Mouse (Mus musculus): ENCODE measurements at regions not wholly inside any gene's neighbourhood (a gene's known extent, or its start where the extent isn't known, plus 50 kb on each side); places are given as distances from the start of the nearest gene placed in this dataset.

DNA sequence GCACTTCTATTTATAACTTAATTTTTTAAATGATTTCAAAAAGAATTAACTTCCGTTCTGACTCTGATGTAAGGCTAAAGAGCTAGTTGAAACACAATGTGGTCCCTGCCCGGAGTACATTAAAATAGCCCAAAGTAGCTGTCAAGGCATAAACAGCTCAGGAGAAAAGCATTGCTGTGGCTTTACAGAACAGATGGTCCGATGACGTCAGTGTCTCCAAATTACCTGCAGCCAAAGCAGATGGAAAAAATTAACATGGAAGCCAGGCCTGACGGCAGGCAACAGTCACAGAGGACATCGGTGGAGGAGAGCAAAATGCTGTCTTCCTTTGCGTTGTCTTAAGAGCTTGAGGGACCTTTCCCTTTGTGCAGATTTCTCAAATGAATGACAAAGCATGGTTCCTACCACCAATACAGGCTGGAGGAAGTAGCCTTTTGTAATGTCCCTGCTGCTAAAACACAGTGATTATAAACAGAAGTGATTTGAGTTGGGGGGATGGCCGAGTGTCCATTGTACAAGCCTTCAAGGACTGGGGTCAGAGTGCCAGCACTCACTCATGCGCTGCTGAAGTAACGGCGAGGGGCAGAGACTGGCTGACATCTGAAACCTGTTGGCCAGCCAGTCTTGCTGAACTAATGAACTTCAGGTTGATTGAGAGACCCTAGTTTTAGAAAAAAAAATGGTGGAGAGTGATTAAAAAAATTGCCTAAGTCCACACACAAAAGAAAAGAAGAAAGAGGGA is 101.8 kb upstream of the Plcl2 start:
- Histone ChIP-seq H3K9ac (ENCODE audit: low read length) (no peak overlapping the region), H3K27me3 (ENCODE audit: control insufficient read depth, insufficient read depth, low read length) (no peaks in the 10 kb centered on the region), H3K4me1 (ENCODE audit: control insufficient read depth in 2 of 2, insufficient read depth in 2 of 2, low read length in 2 of 2) (no peaks in the 10 kb centered on the region), H3K4me2 (ENCODE audit: low read length) (no peak overlapping the region), H3K36me3 (ENCODE audit: control insufficient read depth, insufficient read depth, low read length) (no peaks in the 10 kb centered on the region), H3K4me3 (ENCODE audit: control insufficient read depth in 1 of 2, insufficient read depth in 1 of 2, low read depth in 1 of 2, low read length in 2 of 2) (no peak overlapping the region), H3K27ac (replicated peaks in 1 of 2; ENCODE audit: control insufficient read depth in 1 of 2, insufficient read depth in 1 of 2, low read depth in 2 of 2, low read length in 2 of 2) (no peak overlapping the region), H3K9me3 (ENCODE audit: control insufficient read depth, low read length) (no peaks in the 10 kb centered on the region)
- 67% methylated on average over 11 of the region's 11 CpGs for WGBS
- ATAC-seq (ENCODE audit: insufficient number of reproducible peaks, insufficient read depth, low FRiP score, low read depth): no peak

- H3K4me2 ChIP-seq (ENCODE audit: low read length): no peak overlapping the region
- no peak overlapping the region for H3K9ac ChIP-seq (ENCODE audit: low read length)
- H3K27me3 ChIP-seq (ENCODE audit: control insufficient read depth, insufficient read depth, low read length): no peaks in the 10 kb centered on the region
- no peak for ATAC-seq (ENCODE audit: insufficient number of reproducible peaks, insufficient read depth, low FRiP score, low read depth)
- no peaks in the 10 kb centered on the region for H3K4me1 ChIP-seq (ENCODE audit: control insufficient read depth in 2 of 2, insufficient read depth in 2 of 2, low read length in 2 of 2)
- no peak overlapping the region for H3K27ac ChIP-seq (replicated peaks in 1 of 2; ENCODE audit: control insufficient read depth in 1 of 2, insufficient read depth in 1 of 2, low read depth in 2 of 2, low read length in 2 of 2)
- WGBS: 84% methylated on average over 10 of the region's 10 CpGs
- no peak overlapping the region for H3K4me3 ChIP-seq (ENCODE audit: control insufficient read depth in 1 of 2, insufficient read depth in 1 of 2, low read depth in 1 of 2, low read length in 2 of 2)
- no peaks in the 10 kb centered on the region for H3K9me3 ChIP-seq (ENCODE audit: control insufficient read depth, low read length)
- no peaks in the 10 kb centered on the region for H3K36me3 ChIP-seq (ENCODE audit: control insufficient read depth, insufficient read depth, low read length)
Measured at GRCm38 (mm10) chr17:50408581-50408980, 100.6 kb upstream of the Plcl2 start.

GRCm38 (mm10) chr17:50409271-50409670 is 99.9 kb upstream of the Plcl2 start:
- Histone ChIP-seq H3K4me1 (ENCODE audit: control insufficient read depth in 2 of 2, insufficient read depth in 2 of 2, low read length in 2 of 2) (no peaks in the 10 kb centered on the region), H3K4me2 (ENCODE audit: low read length) (no peak overlapping the region), H3K9me3 (ENCODE audit: control insufficient read depth, low read length) (no peaks in the 10 kb centered on the region), H3K36me3 (ENCODE audit: control insufficient read depth, insufficient read depth, low read length) (no peaks in the 10 kb centered on the region), H3K9ac (ENCODE audit: low read length) (no peak overlapping the region), H3K27ac (replicated peaks in 1 of 2; ENCODE audit: control insufficient read depth in 1 of 2, insufficient read depth in 1 of 2, low read depth in 2 of 2, low read length in 2 of 2) (no peak overlapping the region), H3K27me3 (ENCODE audit: control insufficient read depth, insufficient read depth, low read length) (no peaks in the 10 kb centered on the region), H3K4me3 (ENCODE audit: control insufficient read depth in 1 of 2, insufficient read depth in 1 of 2, low read depth in 1 of 2, low read length in 2 of 2) (no peak overlapping the region)
- ATAC-seq (ENCODE audit: insufficient number of reproducible peaks, insufficient read depth, low FRiP score, low read depth): no peak
- 87% methylated on average over 3 of the region's 3 CpGs for WGBS

DNA sequence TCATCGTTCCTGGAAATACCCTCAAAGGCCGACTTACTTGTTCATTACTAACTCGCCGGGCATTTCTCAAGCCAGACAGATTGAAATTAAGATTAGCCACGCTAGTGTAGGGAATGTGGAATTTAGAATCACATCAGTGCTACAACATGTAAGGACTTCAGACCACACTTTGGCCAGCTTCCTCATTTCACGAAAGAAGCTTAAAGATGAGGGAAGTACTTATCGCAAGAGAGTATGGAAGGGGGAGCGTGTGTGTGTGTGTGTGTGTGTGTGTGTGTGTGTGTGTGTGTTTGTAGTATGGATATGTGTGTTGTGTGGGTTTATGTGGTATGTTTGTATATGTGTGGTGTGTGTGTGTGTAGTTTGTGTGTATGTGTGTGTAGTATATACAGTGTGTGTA is 99.3 kb upstream of the Plcl2 start:
- ATAC-seq (ENCODE audit: insufficient number of reproducible peaks, insufficient read depth, low FRiP score, low read depth): no peak
- Histone ChIP-seq H3K27ac (replicated peaks in 1 of 2; ENCODE audit: control insufficient read depth in 1 of 2, insufficient read depth in 1 of 2, low read depth in 2 of 2, low read length in 2 of 2) (no peak overlapping the region), H3K36me3 (ENCODE audit: control insufficient read depth, insufficient read depth, low read length) (no peaks in the 10 kb centered on the region), H3K4me1 (ENCODE audit: control insufficient read depth in 2 of 2, insufficient read depth in 2 of 2, low read length in 2 of 2) (no peaks in the 10 kb centered on the region), H3K4me3 (ENCODE audit: control insufficient read depth in 1 of 2, insufficient read depth in 1 of 2, low read depth in 1 of 2, low read length in 2 of 2) (no peak overlapping the region), H3K27me3 (ENCODE audit: control insufficient read depth, insufficient read depth, low read length) (no peaks in the 10 kb centered on the region), H3K4me2 (ENCODE audit: low read length) (no peak overlapping the region), H3K9ac (ENCODE audit: low read length) (no peak overlapping the region), H3K9me3 (ENCODE audit: control insufficient read depth, low read length) (no peaks in the 10 kb centered on the region)
- WGBS: 80% methylated on average over 8 of the region's 8 CpGs

DNA sequence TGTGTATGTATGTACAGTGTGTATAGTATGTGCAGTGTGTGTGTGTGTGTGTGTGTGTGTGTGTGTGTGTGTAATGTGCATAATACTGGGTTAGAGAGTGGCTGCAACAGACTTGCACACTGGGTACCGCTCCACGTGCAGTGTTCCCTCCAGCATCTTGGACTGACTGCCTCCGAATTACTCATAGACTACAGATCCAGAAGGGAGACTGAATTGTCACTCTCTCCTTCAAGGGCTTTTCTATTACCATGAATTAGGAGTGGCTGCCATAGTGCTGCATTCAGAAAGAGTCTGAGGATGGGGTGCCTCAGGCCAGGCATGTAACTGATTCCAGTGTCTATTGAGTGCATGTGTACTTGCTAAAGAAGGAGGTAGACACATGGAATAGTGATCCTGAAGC is 98.9 kb upstream of the Plcl2 start:
- WGBS: 96% methylated on average over 3 of the region's 3 CpGs
- no peaks in the 10 kb centered on the region for H3K27me3 ChIP-seq (ENCODE audit: control insufficient read depth, insufficient read depth, low read length)
- H3K4me2 ChIP-seq (ENCODE audit: low read length): no peak overlapping the region
- no peak overlapping the region for H3K4me3 ChIP-seq (ENCODE audit: control insufficient read depth in 1 of 2, insufficient read depth in 1 of 2, low read depth in 1 of 2, low read length in 2 of 2)
- no peaks in the 10 kb centered on the region for H3K4me1 ChIP-seq (ENCODE audit: control insufficient read depth in 2 of 2, insufficient read depth in 2 of 2, low read length in 2 of 2)
- H3K27ac ChIP-seq (replicated peaks in 1 of 2; ENCODE audit: control insufficient read depth in 1 of 2, insufficient read depth in 1 of 2, low read depth in 2 of 2, low read length in 2 of 2): no peak overlapping the region
- no peak overlapping the region for H3K9ac ChIP-seq (ENCODE audit: low read length)
- ATAC-seq (ENCODE audit: insufficient number of reproducible peaks, insufficient read depth, low FRiP score, low read depth): no peak
- H3K9me3 ChIP-seq (ENCODE audit: control insufficient read depth, low read length): no peaks in the 10 kb centered on the region
- no peaks in the 10 kb centered on the region for H3K36me3 ChIP-seq (ENCODE audit: control insufficient read depth, insufficient read depth, low read length)

DNA sequence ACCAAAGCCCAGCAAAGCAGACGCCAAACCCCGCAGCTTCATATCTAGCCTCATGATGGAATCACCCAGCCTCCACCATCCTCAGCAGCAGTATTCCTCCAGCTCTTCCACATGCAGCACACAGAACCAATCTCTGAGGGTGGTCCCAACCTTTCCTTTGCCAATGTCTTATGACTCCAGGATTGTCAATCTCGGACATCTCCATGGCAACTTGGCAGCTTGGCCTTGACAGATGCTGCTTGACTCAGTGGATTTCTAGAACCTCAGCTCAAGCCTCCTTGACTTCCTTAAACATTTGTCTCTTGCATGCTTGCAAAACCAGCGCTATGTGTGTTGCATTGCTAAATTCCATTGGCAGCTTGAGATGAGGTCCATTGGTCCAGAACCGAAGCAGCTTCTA is 96.8 kb upstream of the Plcl2 start:
- Histone ChIP-seq H3K9me3 (ENCODE audit: control insufficient read depth, low read length) (no peaks in the 10 kb centered on the region), H3K4me1 (ENCODE audit: control insufficient read depth in 2 of 2, insufficient read depth in 2 of 2, low read length in 2 of 2) (no peaks in the 10 kb centered on the region), H3K9ac (ENCODE audit: low read length) (no peak overlapping the region), H3K4me3 (ENCODE audit: control insufficient read depth in 1 of 2, insufficient read depth in 1 of 2, low read depth in 1 of 2, low read length in 2 of 2) (no peak overlapping the region), H3K27me3 (ENCODE audit: control insufficient read depth, insufficient read depth, low read length) (no peaks in the 10 kb centered on the region), H3K27ac (replicated peaks in 1 of 2; ENCODE audit: control insufficient read depth in 1 of 2, insufficient read depth in 1 of 2, low read depth in 2 of 2, low read length in 2 of 2) (no peak overlapping the region), H3K36me3 (ENCODE audit: control insufficient read depth, insufficient read depth, low read length) (no peaks in the 10 kb centered on the region), H3K4me2 (ENCODE audit: low read length) (no peak overlapping the region)
- 86% methylated on average over 5 of the region's 5 CpGs for whole genome bisulfite sequencing
- no peak for ATAC-seq (ENCODE audit: insufficient number of reproducible peaks, insufficient read depth, low FRiP score, low read depth)

- no peaks in the 10 kb centered on the region for H3K4me1 ChIP-seq (ENCODE audit: control insufficient read depth in 2 of 2, insufficient read depth in 2 of 2, low read length in 2 of 2)
- no peak overlapping the region for H3K27ac ChIP-seq (replicated peaks in 1 of 2; ENCODE audit: control insufficient read depth in 1 of 2, insufficient read depth in 1 of 2, low read depth in 2 of 2, low read length in 2 of 2)
- H3K4me2 ChIP-seq (ENCODE audit: low read length): no peak overlapping the region
- H3K4me3 ChIP-seq (ENCODE audit: control insufficient read depth in 1 of 2, insufficient read depth in 1 of 2, low read depth in 1 of 2, low read length in 2 of 2): no peak overlapping the region
- WGBS: 84% methylated on average over 5 of the region's 5 CpGs
- H3K27me3 ChIP-seq (ENCODE audit: control insufficient read depth, insufficient read depth, low read length): no peaks in the 10 kb centered on the region
- ATAC-seq (ENCODE audit: insufficient number of reproducible peaks, insufficient read depth, low FRiP score, low read depth): no peak
- no peak overlapping the region for H3K9ac ChIP-seq (ENCODE audit: low read length)
- no peaks in the 10 kb centered on the region for H3K36me3 ChIP-seq (ENCODE audit: control insufficient read depth, insufficient read depth, low read length)
- peaks cover 4% of the 10 kb centered on the region; the same call in 1 of the 2 replicates for H3K9me3 ChIP-seq (ENCODE audit: control insufficient read depth, low read length)
Measured at GRCm38 (mm10) chr17:50413916-50414315, 95.3 kb upstream of the Plcl2 start.
